Mouse (Mus musculus) MEL (cell line): Measurements from ENCODE around the gene Kantr. TPM values are rescaled to one million over a fixed set of nuclear protein-coding genes. Genes with fewer than 3 reads are reported as not detected.
A peak's percentile ranks its signal among the peaks of the same experiment; 100 is the strongest.

ENCODE experiments used
- DNase-seq: peaks from one replicate; pipeline ENCODE4 v3.0.0; 2011; ENCODE audit warnings: low read depth, low spot score
- H3K27ac ChIP-seq: 2 replicates; pipeline ENCODE4 v1.5.1; 2012; ENCODE audit warnings: low read depth, mild to moderate bottlenecking, control low read depth, low read length, moderate library complexity; ENCODE audit not compliant: control insufficient read depth
- H3K27me3 ChIP-seq, 2 experiments: fragments of 150-350 bp in 1 of 2; sonication (generic) in 1 of 2; 2 replicates each; pipeline ENCODE4 v1.6.1; 2012; ENCODE audit warnings: low read length in 2 of 2, mild to moderate bottlenecking in 2 of 2, improper control_type of control experiment in 1 of 2, moderate library complexity in 1 of 2; ENCODE audit not compliant: insufficient read depth in 2 of 2, control insufficient read depth in 1 of 2
- H3K36me3 ChIP-seq, 2 experiments: 2 replicates each; pipeline ENCODE4 v1.6.1; 2012 to 2014; ENCODE audit warnings: low read length in 2 of 2, improper control_type of control experiment in 1 of 2, inconsistent platforms in 1 of 2, mild to moderate bottlenecking in 1 of 2; ENCODE audit not compliant: insufficient read depth in 2 of 2, control insufficient read depth in 1 of 2
- H3K4me1 ChIP-seq, 2 experiments: fragments of 150-350 bp in 1 of 2; sonication (generic) in 1 of 2; 2 replicates each; pipeline ENCODE4 v1.6.1; 2012; ENCODE audit warnings: low read length in 2 of 2, improper control_type of control experiment in 1 of 2, mild to moderate bottlenecking in 1 of 2; ENCODE audit not compliant: insufficient read depth in 2 of 2, control insufficient read depth in 1 of 2
- H3K4me3 ChIP-seq, 2 experiments: fragments of 150-350 bp in 1 of 2; sonication (generic) in 1 of 2; 2 replicates each; pipeline ENCODE4 v1.5.1; 2012; ENCODE audit warnings: low read depth in 2 of 2, low read length in 2 of 2, mild to moderate bottlenecking in 2 of 2, moderate library complexity in 2 of 2, control low read depth in 1 of 2, improper control_type of control experiment in 1 of 2; ENCODE audit not compliant: control insufficient read depth in 1 of 2, insufficient read depth in 1 of 2
- H3K79me2 ChIP-seq: 2 replicates; pipeline ENCODE4 v1.6.1; 2012; ENCODE audit warnings: mild to moderate bottlenecking, low read length, moderate library complexity; ENCODE audit not compliant: control insufficient read depth, poor library complexity, insufficient read depth
- H3K9ac ChIP-seq: 2 replicates; pipeline ENCODE4 v1.6.1; 2012; ENCODE audit warnings: low read depth, mild to moderate bottlenecking, control low read depth, low read length, moderate library complexity; ENCODE audit not compliant: control insufficient read depth, poor library complexity, severe bottlenecking
- H3K9me3 ChIP-seq: fragments of 150-350 bp; sonication (generic); replicated peaks from 2 replicates; pipeline ENCODE4 v1.6.1; 2012; ENCODE audit warnings: mild to moderate bottlenecking, low read length, improper control_type of control experiment, moderate library complexity; ENCODE audit not compliant: insufficient read depth
- BHLHE40 ChIP-seq: IDR thresholded peaks from 2 replicates; pipeline ENCODE4 v1.6.1; 2012; ENCODE audit warnings: low read depth, mild to moderate bottlenecking, inconsistent platforms, low read length, improper control_type of control experiment, borderline replicate concordance
- CHD1 ChIP-seq: IDR thresholded peaks from 2 replicates; pipeline ENCODE4 v1.6.1; 2012; ENCODE audit warnings: low read depth, mild to moderate bottlenecking, inconsistent platforms, low read length, improper control_type of control experiment
- CHD2 ChIP-seq: IDR thresholded peaks from 2 replicates; pipeline ENCODE4 v1.6.1; 2011; ENCODE audit warnings: low read length, improper control_type of control experiment
- CTCF ChIP-seq, 3 experiments: IDR thresholded peaks in 2 of 3; conservative IDR thresholded peaks in 1 of 3; 2 replicates each; pipeline ENCODE4 v1.5.1; 2011 to 2012; ENCODE audit warnings: low read length in 3 of 3, low read depth in 2 of 3, mild to moderate bottlenecking in 2 of 3, improper control_type of control experiment in 1 of 3, inconsistent platforms in 1 of 3, mixed read lengths in 1 of 3, moderate library complexity in 1 of 3; ENCODE audit not compliant: control insufficient read depth in 1 of 3, insufficient read depth in 1 of 3, poor library complexity in 1 of 3, severe bottlenecking in 1 of 3
- E2F4 ChIP-seq: IDR thresholded peaks from 2 replicates; pipeline ENCODE4 v1.6.1; 2011; ENCODE audit warnings: low read depth, low read length, improper control_type of control experiment, borderline replicate concordance
- ELF1 ChIP-seq: IDR thresholded peaks from 2 replicates; pipeline ENCODE4 v1.6.1; 2014; ENCODE audit warnings: low read depth, mild to moderate bottlenecking, inconsistent platforms, low read length, improper control_type of control experiment, moderate library complexity
- EP300 ChIP-seq, 2 experiments: IDR thresholded peaks; 2 replicates each; pipeline ENCODE4 v1.6.1; 2011; ENCODE audit warnings: improper control_type of control experiment in 2 of 2, low read length in 2 of 2, low read depth in 1 of 2, mild to moderate bottlenecking in 1 of 2
- ETS1 ChIP-seq: IDR thresholded peaks from 2 replicates; pipeline ENCODE4 v1.6.1; 2012; ENCODE audit warnings: low read depth, mild to moderate bottlenecking, inconsistent platforms, low read length, improper control_type of control experiment, moderate library complexity
- GABPA ChIP-seq: IDR thresholded peaks from 2 replicates; pipeline ENCODE4 v1.6.1; 2012; ENCODE audit warnings: low read depth, mild to moderate bottlenecking, inconsistent platforms, low read length, improper control_type of control experiment, moderate library complexity
- GATA1 ChIP-seq: IDR thresholded peaks from 2 replicates; pipeline ENCODE4 v1.6.1; 2011; ENCODE audit warnings: low read depth, low read length, improper control_type of control experiment
- HCFC1 ChIP-seq: IDR thresholded peaks from 2 replicates; pipeline ENCODE4 v1.6.1; 2012; ENCODE audit warnings: low read depth, mild to moderate bottlenecking, inconsistent platforms, low read length, improper control_type of control experiment, moderate library complexity
- JUND ChIP-seq: IDR thresholded peaks from 2 replicates; pipeline ENCODE4 v1.6.1; 2011; ENCODE audit warnings: low read depth, mild to moderate bottlenecking, improper control_type of control experiment, low read length
- KAT2A ChIP-seq: conservative IDR thresholded peaks from 2 replicates; pipeline ENCODE4 v1.6.1; 2012; ENCODE audit warnings: low read depth, low read length, improper control_type of control experiment, inconsistent platforms
- MAFK ChIP-seq: IDR thresholded peaks from 2 replicates; pipeline ENCODE4 v1.6.1; 2011; ENCODE audit warnings: low read depth, mild to moderate bottlenecking, low read length, improper control_type of control experiment, borderline replicate concordance
- MAZ ChIP-seq: IDR thresholded peaks from 2 replicates; pipeline ENCODE4 v1.6.1; 2012; ENCODE audit warnings: low read depth, mild to moderate bottlenecking, inconsistent platforms, low read length, improper control_type of control experiment
- MEF2A ChIP-seq: IDR thresholded peaks from 2 replicates; pipeline ENCODE4 v1.6.1; 2014; ENCODE audit warnings: low read depth, mild to moderate bottlenecking, inconsistent platforms, low read length, improper control_type of control experiment; ENCODE audit not compliant: poor library complexity, insufficient replicate concordance, severe bottlenecking; ENCODE audit errors: extremely low read depth
- MXI1 ChIP-seq: IDR thresholded peaks from 2 replicates; pipeline ENCODE4 v1.6.1; 2011; ENCODE audit warnings: mild to moderate bottlenecking, low read depth, low read length, improper control_type of control experiment
- MYB ChIP-seq: IDR thresholded peaks from 2 replicates; pipeline ENCODE4 v1.6.1; 2011; ENCODE audit warnings: mild to moderate bottlenecking, low read depth, low read length, improper control_type of control experiment
- MYC ChIP-seq: IDR thresholded peaks from 2 replicates; pipeline ENCODE4 v1.6.1; 2011; ENCODE audit warnings: low read depth, mild to moderate bottlenecking, low read length, improper control_type of control experiment, moderate library complexity
- NELFE ChIP-seq: IDR thresholded peaks from 2 replicates; pipeline ENCODE4 v1.6.1; 2011; ENCODE audit warnings: low read depth, low read length, improper control_type of control experiment
- NRF1 ChIP-seq: IDR thresholded peaks from 2 replicates; pipeline ENCODE4 v1.6.1; 2014; ENCODE audit warnings: low read depth, mild to moderate bottlenecking, inconsistent platforms, low read length, improper control_type of control experiment, moderate library complexity; ENCODE audit not compliant: poor library complexity, insufficient read depth, severe bottlenecking
- POLR2A ChIP-seq, 2 experiments: IDR thresholded peaks; 2 replicates each; pipeline ENCODE4 v1.6.1; 2011 to 2012; ENCODE audit warnings: low read length in 2 of 2, mild to moderate bottlenecking in 2 of 2, control low read depth in 1 of 2, improper control_type of control experiment in 1 of 2, low read depth in 1 of 2, moderate library complexity in 1 of 2; ENCODE audit not compliant: control insufficient read depth in 1 of 2, insufficient read depth in 1 of 2, poor library complexity in 1 of 2
- POLR2AphosphoS2 ChIP-seq: IDR thresholded peaks from 2 replicates; pipeline ENCODE4 v1.6.1; 2011; ENCODE audit warnings: low read length, improper control_type of control experiment
- POLR2AphosphoS5 ChIP-seq: IDR thresholded peaks from 2 replicates; pipeline ENCODE4 v1.6.1; 2012; ENCODE audit warnings: low read depth, borderline replicate concordance, mild to moderate bottlenecking, inconsistent platforms, low read length, moderate library complexity, mixed read lengths
- RAD21 ChIP-seq: IDR thresholded peaks from 2 replicates; pipeline ENCODE4 v1.6.1; 2011; ENCODE audit warnings: mild to moderate bottlenecking, low read depth, low read length, improper control_type of control experiment
- RCOR1 ChIP-seq: IDR thresholded peaks from 2 replicates; pipeline ENCODE4 v1.6.1; 2012; ENCODE audit warnings: low read depth, mild to moderate bottlenecking, inconsistent platforms, low read length, improper control_type of control experiment
- SIN3A ChIP-seq: IDR thresholded peaks from 2 replicates; pipeline ENCODE4 v1.6.1; 2012; ENCODE audit warnings: low read length, improper control_type of control experiment, inconsistent platforms
- SMC3 ChIP-seq: IDR thresholded peaks from 2 replicates; pipeline ENCODE4 v1.6.1; 2011; ENCODE audit warnings: low read depth, low read length, improper control_type of control experiment
- TBP ChIP-seq: IDR thresholded peaks from 2 replicates; pipeline ENCODE4 v1.8.0; 2011; ENCODE audit warnings: low read depth, low read length, improper control_type of control experiment
- TCF12 ChIP-seq: IDR thresholded peaks from 2 replicates; pipeline ENCODE4 v1.6.1; 2014; ENCODE audit warnings: low read depth, mild to moderate bottlenecking, inconsistent platforms, low read length, improper control_type of control experiment, moderate library complexity
- UBTF ChIP-seq: IDR thresholded peaks from 2 replicates; pipeline ENCODE4 v1.6.1; 2012; ENCODE audit warnings: low read depth, mild to moderate bottlenecking, inconsistent platforms, low read length, improper control_type of control experiment, moderate library complexity, borderline replicate concordance; ENCODE audit not compliant: insufficient read depth
- ZC3H11A ChIP-seq: IDR thresholded peaks from 2 replicates; pipeline ENCODE4 v1.6.1; 2012; ENCODE audit warnings: low read depth, mild to moderate bottlenecking, inconsistent platforms, low read length, improper control_type of control experiment
- ZKSCAN1 ChIP-seq: IDR thresholded peaks from 2 replicates; pipeline ENCODE4 v1.6.1; 2012; ENCODE audit warnings: low read depth, mild to moderate bottlenecking, inconsistent platforms, low read length, improper control_type of control experiment, moderate library complexity
- ZMIZ1 ChIP-seq: IDR thresholded peaks from 2 replicates; pipeline ENCODE4 v1.6.1; 2012; ENCODE audit warnings: low read depth, mild to moderate bottlenecking, inconsistent platforms, low read length, improper control_type of control experiment, moderate library complexity
- ZNF384 ChIP-seq: IDR thresholded peaks from 2 replicates; pipeline ENCODE4 v1.6.1; 2012; ENCODE audit warnings: low read depth, mild to moderate bottlenecking, inconsistent platforms, low read length, improper control_type of control experiment
- polyA plus RNA-seq, 2 experiments: library from polyadenylated mRNA; stranded (reverse) in 1 of 2; unstranded in 1 of 2; fragments of >175 nt in 1 of 2; fragments of >200 nt in 1 of 2; gene quantifications; 2 replicates each; pipeline versions ENCODE4 v1.2.1 to v1.2.4; 2012; ENCODE audit warnings: low replicate concordance in 2 of 2, low read depth in 1 of 2; ENCODE audit not compliant: insufficient read length in 2 of 2, insufficient read depth in 1 of 2, missing spikeins in 1 of 2
- total RNA-seq: library from RNA; depleted of rRNA; stranded (reverse); fragments of 300-350 nt; gene quantifications from 2 replicates; pipeline ENCODE4 v1.2.3, GENCODE M21; 2012

Gene Kantr
- total and polyA plus RNA-seq, 3 experiments = 1.6 to 3.9 TPM; not detected in 1

DNA sequence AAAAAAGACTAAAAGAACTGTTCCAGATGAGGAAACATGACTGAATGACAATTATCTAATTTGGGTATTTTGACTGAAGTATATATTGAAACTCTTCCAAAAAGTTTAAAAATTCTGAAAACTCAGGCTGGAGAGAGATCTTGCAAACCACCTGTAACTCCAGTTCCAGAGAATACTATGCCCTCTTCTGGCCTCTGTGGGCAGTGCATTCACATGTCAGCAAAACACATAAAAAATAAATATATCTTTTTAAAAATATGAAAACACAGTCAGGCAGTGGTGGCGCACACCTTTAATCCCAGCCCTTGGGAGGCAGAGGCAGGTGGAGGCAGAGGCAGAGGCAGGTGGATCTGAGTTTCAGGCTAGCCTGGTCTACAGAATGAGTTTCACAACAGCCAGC lies 3.7 kb downstream of the Kantr start (continued):
- TF ChIP-seq EP300 (IDR thresholded peaks at IDR 0.05; ENCODE audit: low read depth in 1 of 2, low read length in 2 of 2) (no peak), MYB (no peak), NRF1 (no peak), SMC3 (peak; percentile 46), POLR2A (IDR thresholded peaks at IDR 0.05; ENCODE audit: control insufficient read depth in 1 of 2, insufficient read depth in 1 of 2, low read depth in 1 of 2, low read length in 2 of 2, poor library complexity in 1 of 2) (no peak), TBP (no peak), ELF1 (no peak), GABPA (no peak)

DNA sequence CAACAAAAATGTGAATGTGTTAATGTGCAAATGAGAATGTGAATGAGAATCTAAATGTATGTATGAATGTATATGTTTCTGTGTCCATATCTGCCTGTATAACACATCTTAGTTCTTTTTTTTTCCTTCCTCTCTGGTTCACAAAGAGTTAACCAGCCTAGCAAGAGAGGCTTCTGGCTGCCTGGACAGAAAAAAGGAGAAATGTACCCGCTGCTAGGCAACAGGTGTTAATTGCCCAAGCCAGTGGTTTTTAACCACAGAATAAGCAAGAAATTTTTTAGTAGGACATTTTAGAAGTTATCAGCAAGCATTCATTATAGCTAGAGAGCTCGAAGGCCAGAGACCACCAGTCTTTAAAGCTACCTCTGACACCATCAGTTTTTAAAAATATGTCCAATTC lies 4.5 kb downstream of the Kantr start:
- peak overlapping the region in 1 of 2 experiments; percentile 14; a peak in 1 of 4 replicates for H3K4me3 ChIP-seq
- peak overlapping the region; percentile 58 for H3K27ac ChIP-seq
- H3K4me1 ChIP-seq = peaks cover 25 to 34% of the 10 kb centered on the region in 2 experiments
- H3K36me3 ChIP-seq = peaks cover 2 to 51% of the 10 kb centered on the region in 2 experiments; a peak in 3 of 4 replicates
- TF ChIP-seq CHD2 (no peak), ZNF384 (peak; percentile 87), TCF12 (no peak), POLR2AphosphoS5 (no peak), ELF1 (no peak), BHLHE40 (no peak), MXI1 (peak; percentile 24; the same call in 1 of the 2 replicates), NELFE (no peak), CTCF (IDR thresholded peaks at IDR 0.05 in 2 of 3, conservative IDR thresholded peaks at IDR 0.05 in 1 of 3; ENCODE audit: control insufficient read depth in 1 of 3, insufficient read depth in 1 of 3, low read depth in 2 of 3, low read length in 3 of 3, poor library complexity in 1 of 3, severe bottlenecking in 1 of 3) (no peak), E2F4 (no peak), EP300 (IDR thresholded peaks at IDR 0.05; ENCODE audit: low read depth in 1 of 2, low read length in 2 of 2) (peak; percentile 51 to 56; a peak in 2 of 4 replicates), SIN3A (peak; percentile 85), KAT2A (no peak), ETS1 (peak; percentile 80), RAD21 (no peak), UBTF (no peak), POLR2AphosphoS2 (no peak), ZC3H11A (no peak), ZMIZ1 (no peak), JUND (no peak), MAFK (no peak), ZKSCAN1 (no peak), MYC (no peak), CHD1 (no peak), MEF2A (no peak), HCFC1 (no peak), MAZ (no peak), GATA1 (peak; percentile 24; the same call in 1 of the 2 replicates), RCOR1 (0 out of 2 replicates have a peak, but pooled peaks have one; percentile 11)
- peak; percentile 90 for DNase-seq
- H3K79me2 ChIP-seq = peaks cover 4% of the 10 kb centered on the region; the same call in 1 of the 2 replicates
- no peaks in the 10 kb centered on the region for H3K9me3 ChIP-seq
- H3K9ac ChIP-seq = peak overlapping the region; percentile 35; the same call in 1 of the 2 replicates
- H3K27me3 ChIP-seq = no peaks in the 10 kb centered on the region
